Mouse (Mus musculus): ENCODE measurements at regions not wholly inside any gene's neighbourhood (a gene's known extent, or its start where the extent isn't known, plus 50 kb on each side); places are given as distances from the start of the nearest gene placed in this dataset.

- Histone ChIP-seq H3K9ac (ENCODE audit: low read length) (no peak overlapping the region), H3K36me3 (ENCODE audit: control insufficient read depth, insufficient read depth, low read length) (no peaks in the 10 kb centered on the region), H3K4me2 (ENCODE audit: low read depth, severe bottlenecking) (no peak overlapping the region), H3K4me1 (ENCODE audit: control insufficient read depth, insufficient read depth, low read length) (no peaks in the 10 kb centered on the region), H3K4me3 (ENCODE audit: low read depth, low read length) (no peak overlapping the region), H3K27ac (replicated peaks; ENCODE audit: low read depth, low read length) (no peak overlapping the region), H3K27me3 (ENCODE audit: control insufficient read depth, insufficient read depth, low read length) (no peaks in the 10 kb centered on the region), H3K9me3 (ENCODE audit: control insufficient read depth, low read length) (no peaks in the 10 kb centered on the region)
- ATAC-seq (ENCODE audit: insufficient number of reproducible peaks, low FRiP score, low TSS enrichment, low read depth) (no peak), DNase-seq (ENCODE audit: low spot score) (no peak)
- 73% methylated on average over 4 of the region's 4 CpGs for WGBS
Observed at GRCm38 (mm10) chr2:117421376-117421775, 78.6 kb upstream of the Rasgrp1 start.

GRCm38 (mm10) chr2:117422756-117423155, 80.0 kb upstream of the Rasgrp1 start:
- H3K4me1 ChIP-seq (ENCODE audit: control insufficient read depth, insufficient read depth, low read length), result no peaks in the 10 kb centered on the region
- no peak for DNase-seq (ENCODE audit: low spot score)
- no peak for ATAC-seq (ENCODE audit: insufficient number of reproducible peaks, low FRiP score, low TSS enrichment, low read depth)
- no peaks in the 10 kb centered on the region for H3K9me3 ChIP-seq (ENCODE audit: control insufficient read depth, low read length)
- no peak overlapping the region for H3K4me3 ChIP-seq (ENCODE audit: low read depth, low read length)
- WGBS, result 62% methylated on average over 4 of the region's 4 CpGs
- H3K36me3 ChIP-seq (ENCODE audit: control insufficient read depth, insufficient read depth, low read length), result no peaks in the 10 kb centered on the region
- no peaks in the 10 kb centered on the region for H3K27me3 ChIP-seq (ENCODE audit: control insufficient read depth, insufficient read depth, low read length)
- no peak overlapping the region for H3K4me2 ChIP-seq (ENCODE audit: low read depth, severe bottlenecking)
- no peak overlapping the region for H3K9ac ChIP-seq (ENCODE audit: low read length)
- H3K27ac ChIP-seq (replicated peaks; ENCODE audit: low read depth, low read length), result no peak overlapping the region

GRCm38 (mm10) chr2:117429205-117429604, 86.4 kb upstream of the Rasgrp1 start:
- Histone ChIP-seq H3K9ac (ENCODE audit: low read length) (no peak overlapping the region), H3K27ac (replicated peaks; ENCODE audit: low read depth, low read length) (no peak overlapping the region), H3K36me3 (ENCODE audit: control insufficient read depth, insufficient read depth, low read length) (no peaks in the 10 kb centered on the region), H3K4me3 (ENCODE audit: low read depth, low read length) (no peak overlapping the region), H3K27me3 (ENCODE audit: control insufficient read depth, insufficient read depth, low read length) (no peaks in the 10 kb centered on the region), H3K4me1 (ENCODE audit: control insufficient read depth, insufficient read depth, low read length) (0 out of 2 replicates have a peak, but pooled peaks cover 8% of the 10 kb centered on the region), H3K9me3 (ENCODE audit: control insufficient read depth, low read length) (no peaks in the 10 kb centered on the region), H3K4me2 (ENCODE audit: low read depth, severe bottlenecking) (no peak overlapping the region)
- ATAC-seq (ENCODE audit: insufficient number of reproducible peaks, low FRiP score, low TSS enrichment, low read depth), result no peak
- 28% methylated on average over 9 of the region's 9 CpGs for WGBS
- DNase-seq (ENCODE audit: low spot score), result no peak

- H3K9me3 ChIP-seq (ENCODE audit: control insufficient read depth, low read length), result no peaks in the 10 kb centered on the region
- no peaks in the 10 kb centered on the region for H3K36me3 ChIP-seq (ENCODE audit: control insufficient read depth, insufficient read depth, low read length)
- no peak overlapping the region for H3K4me3 ChIP-seq (ENCODE audit: low read depth, low read length)
- no peak overlapping the region for H3K27ac ChIP-seq (replicated peaks; ENCODE audit: low read depth, low read length)
- DNase-seq (ENCODE audit: low spot score) (no peak), ATAC-seq (ENCODE audit: insufficient number of reproducible peaks, low FRiP score, low TSS enrichment, low read depth) (no peak)
- H3K4me2 ChIP-seq (ENCODE audit: low read depth, severe bottlenecking), result no peak overlapping the region
- H3K4me1 ChIP-seq (ENCODE audit: control insufficient read depth, insufficient read depth, low read length), result 0 out of 2 replicates have a peak, but pooled peaks cover 8% of the 10 kb centered on the region
- no peaks in the 10 kb centered on the region for H3K27me3 ChIP-seq (ENCODE audit: control insufficient read depth, insufficient read depth, low read length)
- H3K9ac ChIP-seq (ENCODE audit: low read length), result no peak overlapping the region
- 51% methylated on average over 6 of the region's 6 CpGs for WGBS
Observed at GRCm38 (mm10) chr2:117432010-117432409, 89.2 kb upstream of the Rasgrp1 start.

DNA sequence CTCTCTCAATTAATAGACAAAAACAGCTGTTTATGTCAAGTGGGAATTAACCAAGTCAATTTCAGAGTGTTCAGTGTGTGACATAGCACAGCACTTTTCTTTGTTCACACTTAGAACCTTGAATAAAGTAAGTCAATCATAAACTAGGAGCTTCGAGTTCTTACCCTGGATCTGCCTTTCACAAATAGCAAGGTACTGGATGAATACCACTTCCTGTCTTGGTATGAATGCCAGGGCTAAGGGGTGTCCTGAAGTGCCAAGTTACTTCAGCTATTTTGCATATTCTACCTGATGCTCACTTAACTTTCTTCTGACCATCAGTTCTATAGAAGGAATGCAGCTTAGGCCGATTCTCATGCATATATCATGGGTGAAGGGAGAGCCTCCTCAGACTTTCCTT, 90.1 kb upstream of the Rasgrp1 start:
- H3K4me1 ChIP-seq (ENCODE audit: control insufficient read depth, insufficient read depth, low read length), result 0 out of 2 replicates have a peak, but pooled peaks cover 8% of the 10 kb centered on the region
- no peak for DNase-seq (ENCODE audit: low spot score)
- 83% methylated on average over 2 of the region's 2 CpGs for WGBS
- H3K9ac ChIP-seq (ENCODE audit: low read length), result no peak overlapping the region
- H3K36me3 ChIP-seq (ENCODE audit: control insufficient read depth, insufficient read depth, low read length), result no peaks in the 10 kb centered on the region
- H3K27ac ChIP-seq (replicated peaks; ENCODE audit: low read depth, low read length), result no peak overlapping the region
- no peaks in the 10 kb centered on the region for H3K27me3 ChIP-seq (ENCODE audit: control insufficient read depth, insufficient read depth, low read length)
- H3K4me2 ChIP-seq (ENCODE audit: low read depth, severe bottlenecking), result no peak overlapping the region
- H3K4me3 ChIP-seq (ENCODE audit: low read depth, low read length), result no peak overlapping the region
- H3K9me3 ChIP-seq (ENCODE audit: control insufficient read depth, low read length), result no peaks in the 10 kb centered on the region
- no peak for ATAC-seq (ENCODE audit: insufficient number of reproducible peaks, low FRiP score, low TSS enrichment, low read depth)

- Histone ChIP-seq H3K4me1 (ENCODE audit: control insufficient read depth, insufficient read depth, low read length) (0 out of 2 replicates have a peak, but pooled peaks cover 8% of the 10 kb centered on the region), H3K9ac (ENCODE audit: low read length) (no peak overlapping the region), H3K9me3 (ENCODE audit: control insufficient read depth, low read length) (no peaks in the 10 kb centered on the region), H3K4me2 (ENCODE audit: low read depth, severe bottlenecking) (no peak overlapping the region), H3K27ac (replicated peaks; ENCODE audit: low read depth, low read length) (no peak overlapping the region), H3K4me3 (ENCODE audit: low read depth, low read length) (no peak overlapping the region), H3K27me3 (ENCODE audit: control insufficient read depth, insufficient read depth, low read length) (no peaks in the 10 kb centered on the region), H3K36me3 (ENCODE audit: control insufficient read depth, insufficient read depth, low read length) (no peaks in the 10 kb centered on the region)
- no peak for DNase-seq (ENCODE audit: low spot score)
- ATAC-seq (ENCODE audit: insufficient number of reproducible peaks, low FRiP score, low TSS enrichment, low read depth), result no peak
- 84% methylated on average over 2 of the region's 2 CpGs for WGBS
Observed at GRCm38 (mm10) chr2:117433482-117433881, 90.7 kb upstream of the Rasgrp1 start.

DNA sequence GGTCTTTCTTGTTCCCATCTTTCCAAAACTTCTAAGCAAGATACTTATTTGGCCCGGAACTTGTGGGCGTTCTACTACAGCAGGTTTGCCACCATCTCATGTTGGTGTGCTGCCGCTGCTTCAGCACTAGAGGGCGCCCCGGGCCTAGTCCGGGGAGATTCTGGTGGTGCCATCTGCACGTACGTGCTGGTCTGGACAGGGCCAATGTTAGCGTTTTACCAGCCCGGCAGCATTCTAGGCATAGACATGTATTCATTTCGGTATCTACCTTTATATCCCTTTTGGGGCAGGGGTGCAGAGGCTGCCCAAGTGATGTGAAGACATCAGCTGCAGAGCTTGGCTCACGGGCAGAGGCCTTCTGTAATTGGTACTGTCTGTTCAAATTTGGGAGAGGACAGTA, 95.3 kb upstream of the Rasgrp1 start:
- no peaks in the 10 kb centered on the region for H3K9me3 ChIP-seq (ENCODE audit: control insufficient read depth, low read length)
- no peak overlapping the region for H3K4me3 ChIP-seq (ENCODE audit: low read depth, low read length)
- no peak overlapping the region for H3K9ac ChIP-seq (ENCODE audit: low read length)
- no peaks in the 10 kb centered on the region for H3K4me1 ChIP-seq (ENCODE audit: control insufficient read depth, insufficient read depth, low read length)
- 79% methylated on average over 12 of the region's 12 CpGs for WGBS
- no peaks in the 10 kb centered on the region for H3K36me3 ChIP-seq (ENCODE audit: control insufficient read depth, insufficient read depth, low read length)
- ATAC-seq (ENCODE audit: insufficient number of reproducible peaks, low FRiP score, low TSS enrichment, low read depth) (no peak), DNase-seq (ENCODE audit: low spot score) (no peak)
- H3K27me3 ChIP-seq (ENCODE audit: control insufficient read depth, insufficient read depth, low read length), result no peaks in the 10 kb centered on the region
- H3K27ac ChIP-seq (replicated peaks; ENCODE audit: low read depth, low read length), result no peak overlapping the region
- H3K4me2 ChIP-seq (ENCODE audit: low read depth, severe bottlenecking), result no peak overlapping the region

DNA sequence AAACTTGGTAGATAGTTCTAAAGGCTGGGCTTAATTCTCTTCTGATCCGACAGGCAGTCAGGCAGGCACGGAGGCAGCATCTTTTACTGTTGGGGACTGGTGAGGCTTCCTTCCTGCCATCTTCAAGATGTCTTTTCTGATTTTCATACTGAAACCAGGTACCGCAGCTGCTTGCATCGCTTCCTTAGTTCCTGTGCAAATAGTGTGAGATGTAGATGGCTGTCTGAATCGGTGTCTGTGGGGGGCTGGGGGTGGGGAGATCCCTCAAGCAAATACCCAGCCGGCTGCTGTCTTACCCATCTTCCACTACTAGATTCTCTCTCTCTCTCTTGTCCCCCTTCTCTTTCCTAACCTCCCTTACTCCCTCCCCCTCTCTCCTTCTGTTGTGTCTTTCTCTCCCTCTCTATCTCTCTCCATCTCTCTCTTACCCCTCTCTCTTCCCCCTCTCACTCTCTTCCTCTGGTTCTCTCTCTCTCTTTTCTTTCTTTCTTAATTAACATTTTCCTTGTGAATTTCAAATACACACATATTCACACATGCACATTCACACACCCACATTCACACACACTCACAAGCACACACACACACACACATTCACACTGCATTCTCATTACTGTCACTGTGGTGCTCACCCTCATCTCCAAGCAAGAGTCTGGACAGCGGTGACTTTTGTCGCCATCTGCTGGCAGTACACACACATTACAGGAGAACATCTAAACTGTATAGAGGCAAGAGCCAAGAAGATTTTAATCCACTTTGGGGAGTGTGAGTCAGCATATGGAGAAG, 96.0 kb upstream of the Rasgrp1 start:
- Histone ChIP-seq H3K9me3 (ENCODE audit: control insufficient read depth, low read length) (no peaks in the 10 kb centered on the region), H3K36me3 (ENCODE audit: control insufficient read depth, insufficient read depth, low read length) (no peaks in the 10 kb centered on the region), H3K9ac (ENCODE audit: low read length) (no peak overlapping the region), H3K27ac (replicated peaks; ENCODE audit: low read depth, low read length) (no peak overlapping the region), H3K4me3 (ENCODE audit: low read depth, low read length) (no peak overlapping the region), H3K27me3 (ENCODE audit: control insufficient read depth, insufficient read depth, low read length) (no peaks in the 10 kb centered on the region), H3K4me2 (ENCODE audit: low read depth, severe bottlenecking) (no peak overlapping the region), H3K4me1 (ENCODE audit: control insufficient read depth, insufficient read depth, low read length) (no peaks in the 10 kb centered on the region)
- ATAC-seq (ENCODE audit: insufficient number of reproducible peaks, low FRiP score, low TSS enrichment, low read depth), result no peak
- 70% methylated on average over 8 of the region's 8 CpGs for WGBS
- peak; percentile 84 for DNase-seq (ENCODE audit: low spot score)
